Mouse (Mus musculus): ENCODE data around the gene Mark3.
"Not testable (repeated sequence)": the region's sequence is repeated elsewhere in the genome, so short reads cannot be mapped to it uniquely, and the experiment has no call there.

Gene Mark3

DNA sequence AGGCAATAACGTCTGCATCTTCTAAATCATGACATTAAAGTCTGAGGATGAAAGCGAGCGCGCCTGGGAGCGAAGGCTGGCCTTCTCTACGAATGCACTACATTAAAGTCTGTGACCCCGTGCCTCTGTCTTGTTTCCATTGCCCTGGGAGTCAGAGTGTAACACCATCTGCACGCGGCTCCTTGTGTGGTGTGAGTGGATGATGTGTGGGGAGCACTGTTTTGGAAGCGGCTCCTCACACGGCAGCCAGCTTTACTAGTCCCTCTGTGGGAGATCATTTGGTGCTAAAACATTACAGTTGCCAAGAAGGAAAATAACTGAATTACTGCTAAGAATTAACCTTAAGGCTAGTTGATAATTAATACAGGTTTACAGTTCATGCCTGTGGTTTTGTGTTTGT lies 81.4 kb downstream of the Mark3 start:
- no peak for DNase-seq

DNA sequence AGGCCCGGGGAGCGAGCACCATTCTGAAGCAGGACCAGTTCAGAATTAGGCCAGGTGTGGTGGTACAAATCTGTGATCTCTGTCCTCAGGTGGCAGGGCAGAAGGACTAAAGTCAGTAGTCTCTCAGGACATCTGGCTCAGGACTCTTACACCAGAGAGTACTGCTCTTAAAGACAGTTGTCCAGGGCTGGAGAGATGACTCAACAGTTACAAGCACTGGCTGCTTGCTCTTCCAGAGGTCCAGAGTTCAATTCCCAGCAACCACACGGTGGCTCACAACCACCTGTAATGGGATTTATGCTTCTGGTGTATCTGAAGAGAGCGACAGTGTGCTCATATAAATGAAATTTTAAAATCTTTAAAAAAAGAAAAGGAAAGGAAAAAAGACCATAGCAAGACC lies 85.0 kb downstream of the Mark3 start:
- DNase-seq = no peak

DNA sequence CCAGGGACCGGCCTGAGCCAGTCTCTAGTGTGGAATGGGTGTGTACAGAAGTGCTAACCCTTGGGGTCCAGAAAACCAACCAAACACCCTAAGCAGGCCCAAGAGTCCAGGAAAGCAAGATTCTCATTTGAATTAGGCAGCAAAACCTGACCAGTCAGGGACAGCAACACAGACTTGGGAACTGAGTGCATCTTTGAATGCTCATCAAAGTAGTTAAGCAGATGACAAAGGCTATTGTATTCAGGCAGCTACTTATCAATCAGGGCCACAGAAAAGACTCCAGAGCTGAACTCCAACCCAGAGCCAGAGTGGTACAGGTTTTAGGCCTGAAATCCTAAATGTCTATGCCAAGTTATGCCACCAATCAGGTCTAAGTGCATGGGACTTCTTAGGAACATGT lies 86.3 kb downstream of the Mark3 start:
- DNase-seq = no peak

DNA sequence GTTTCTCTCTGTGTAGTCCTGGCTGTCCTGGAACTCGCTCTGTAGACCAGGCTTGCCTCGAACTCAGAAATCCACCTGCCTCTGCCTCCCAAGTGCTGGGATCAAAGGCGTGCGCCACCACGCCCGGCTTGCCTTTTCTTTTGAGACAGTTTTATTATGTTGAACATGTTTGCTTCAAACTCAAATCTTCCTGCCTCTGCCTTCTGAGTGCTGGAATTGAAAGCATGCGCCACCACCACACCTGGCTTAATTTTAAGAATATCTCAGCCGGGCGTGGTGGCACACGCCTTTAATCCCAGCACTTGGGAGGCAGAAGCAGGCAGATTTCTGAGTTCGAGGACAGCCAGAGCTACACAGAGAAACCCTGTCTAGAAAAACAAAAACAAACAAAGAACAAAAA lies 87.2 kb downstream of the Mark3 start:
- DNase-seq = not testable (repeated sequence)

DNA sequence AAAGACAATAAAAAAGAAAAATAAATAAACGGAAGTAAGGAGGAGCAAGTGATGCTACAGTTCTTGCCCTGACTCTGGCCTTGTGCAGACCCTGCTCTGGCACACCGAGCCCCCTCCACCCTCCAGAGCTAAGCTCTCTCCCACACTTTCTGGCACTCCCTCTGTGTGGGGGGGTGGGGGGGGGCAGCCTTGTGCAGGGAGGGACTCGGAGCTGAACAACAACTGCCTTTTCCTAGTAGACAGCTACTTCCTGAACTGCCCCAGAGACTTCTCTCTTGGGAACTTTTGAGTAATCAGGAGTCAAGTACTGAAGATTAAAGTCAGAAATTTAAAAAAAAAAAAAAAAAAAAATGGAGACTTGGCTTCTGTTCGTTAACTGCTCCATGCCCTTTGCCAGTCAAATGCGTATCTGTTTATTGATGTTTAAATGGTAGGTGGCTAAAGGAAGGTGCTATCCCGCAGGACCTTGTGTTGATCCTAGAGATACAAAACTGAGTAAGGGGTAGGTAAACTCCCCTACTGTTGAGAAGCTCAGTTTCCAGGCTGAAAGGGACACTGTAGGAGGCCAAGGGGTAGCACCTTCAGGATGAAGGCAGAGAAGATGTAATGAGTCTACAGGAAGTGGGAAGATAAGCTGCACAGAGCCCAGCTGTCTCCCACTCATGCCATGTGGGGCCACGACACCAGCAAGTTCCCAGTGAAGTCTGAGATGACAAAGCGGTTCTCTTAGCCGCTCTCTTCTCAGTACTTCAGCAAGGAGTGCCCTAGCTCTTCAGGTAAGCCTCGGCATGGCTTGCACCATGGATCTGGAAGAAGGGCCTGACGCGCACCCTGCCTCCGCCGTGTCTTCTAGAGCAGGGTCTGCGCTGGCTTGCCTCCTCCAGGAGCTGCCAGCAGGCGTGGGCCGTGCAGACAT lies 89.2 kb downstream of the Mark3 start:
- DNase-seq = no peak

DNA sequence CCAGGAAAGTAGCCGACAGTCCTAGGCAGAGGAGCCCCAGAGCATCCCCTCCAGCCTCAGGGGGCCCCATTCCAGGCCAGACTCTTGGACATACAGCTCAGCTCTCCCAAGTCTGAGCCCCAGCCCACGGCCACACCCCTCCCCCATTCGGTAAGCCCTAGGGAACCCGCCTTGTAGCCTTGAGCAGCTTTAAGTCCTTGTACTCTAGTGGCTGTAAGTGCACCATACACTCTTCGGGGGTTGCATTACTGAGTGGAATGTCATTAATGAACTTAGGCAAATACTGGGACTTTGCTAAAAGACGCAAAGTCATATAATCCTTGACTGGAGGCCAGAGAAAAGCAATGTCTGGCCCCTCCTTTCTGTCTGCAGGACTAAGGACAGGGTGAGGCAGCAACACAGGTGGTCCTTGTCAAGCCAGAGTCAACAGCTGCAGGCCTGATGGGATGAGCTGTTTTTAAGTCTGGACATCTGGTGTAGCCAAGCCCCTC lies 89.9 kb downstream of the Mark3 start:
- DNase-seq = no peak

DNA sequence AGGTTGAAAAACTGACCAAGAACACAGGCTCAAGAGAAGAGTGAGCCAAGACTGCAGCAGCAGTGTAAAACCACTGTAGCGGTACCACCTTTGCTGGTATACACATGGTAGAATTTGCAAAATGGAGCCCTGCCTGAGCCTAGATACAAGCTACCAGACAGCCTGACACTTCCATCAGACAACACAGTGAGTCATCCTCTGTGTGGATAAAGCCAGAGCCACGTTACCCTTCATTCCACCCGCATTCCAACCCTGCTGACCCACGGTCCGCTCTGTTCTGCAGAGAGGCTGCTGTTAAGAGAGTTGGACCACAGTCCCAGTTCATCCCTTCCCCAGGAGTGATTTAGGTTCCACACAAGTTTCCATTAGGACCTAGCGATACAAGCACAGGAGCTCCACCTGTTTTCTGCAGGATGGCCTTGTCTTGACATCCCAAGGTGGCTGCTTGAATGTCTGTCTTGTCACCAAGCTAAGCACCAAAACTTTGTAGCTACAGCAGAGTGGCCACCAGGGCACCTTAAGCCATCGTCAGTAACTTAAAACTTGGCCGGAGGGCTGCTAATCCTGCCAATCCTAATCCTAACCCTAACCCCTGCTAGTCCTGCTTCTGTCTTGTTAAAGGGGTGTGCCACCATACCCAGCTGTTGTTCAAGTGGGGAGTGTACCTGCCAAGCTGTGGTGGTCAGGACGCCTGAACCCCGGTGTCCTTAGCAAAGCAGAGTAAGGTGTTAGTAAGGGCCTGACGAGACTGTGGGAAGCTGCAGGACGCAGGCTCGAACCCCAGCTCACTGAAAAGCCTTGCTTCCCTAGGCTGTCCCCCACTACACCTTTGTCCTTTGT lies 90.9 kb downstream of the Mark3 start:
- no peak for DNase-seq

DNA sequence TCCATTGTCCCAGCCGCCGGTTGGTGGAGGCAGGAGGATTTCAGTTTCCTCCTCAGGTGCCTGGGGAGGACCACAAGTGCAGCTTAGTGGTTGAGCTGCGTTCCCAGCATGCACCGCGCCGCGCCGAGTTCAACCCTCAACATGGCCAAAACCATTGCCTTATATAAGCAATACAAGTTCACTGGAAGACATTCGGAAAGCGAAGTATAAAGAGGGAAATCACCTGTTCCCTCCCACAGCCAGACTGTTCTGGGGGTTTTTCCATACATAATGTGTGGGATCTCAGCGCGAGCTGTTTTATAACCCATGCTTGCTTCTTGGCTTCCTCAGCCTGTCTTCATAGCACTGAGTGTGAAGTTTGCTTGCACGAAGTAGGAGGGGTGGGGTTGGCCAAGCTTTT lies 92.1 kb downstream of the Mark3 start:
- peak; percentile 67 for DNase-seq

DNA sequence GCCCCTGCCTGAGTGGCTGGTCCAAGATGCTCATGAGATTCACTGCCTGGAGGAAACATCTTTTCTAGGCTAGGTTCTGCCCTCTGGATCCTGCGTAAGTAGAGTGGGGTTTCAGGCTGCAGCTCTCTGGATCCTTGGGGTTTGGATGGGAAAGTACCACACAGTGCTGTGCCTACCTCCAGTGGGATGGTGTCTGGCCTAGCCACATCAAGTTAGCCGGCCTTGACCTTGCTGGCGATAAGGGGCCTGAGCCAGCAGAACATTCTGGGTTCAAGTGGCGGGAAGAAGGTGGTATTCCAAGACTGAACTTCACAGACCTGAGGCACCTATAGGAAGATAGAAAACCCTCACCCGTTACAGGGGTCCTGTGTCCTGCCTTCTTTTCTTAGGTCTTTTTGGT lies 93.1 kb downstream of the Mark3 start:
- DNase-seq = no peak

DNA sequence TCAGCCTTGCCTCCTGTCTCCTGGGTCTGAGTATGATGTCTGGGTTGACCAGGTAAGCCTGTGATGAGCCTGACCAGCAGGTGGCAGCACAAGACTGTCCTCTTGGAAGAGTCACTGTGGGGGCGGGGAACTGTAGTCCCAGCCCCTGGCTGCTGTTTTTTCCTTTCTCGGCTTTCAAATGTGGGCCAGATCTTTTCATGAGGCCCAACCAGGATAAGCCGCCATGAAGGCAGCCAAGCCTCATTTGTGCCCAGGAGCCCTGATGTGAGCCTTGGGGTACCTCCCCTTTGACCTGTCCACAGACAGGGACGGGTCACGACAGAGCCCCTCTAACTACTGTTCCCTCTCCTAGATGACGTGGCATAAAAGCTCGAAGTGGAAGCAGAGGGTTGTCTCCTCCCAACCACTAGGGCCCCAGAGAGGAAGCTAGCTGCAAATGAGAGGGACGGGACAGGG lies 94.2 kb downstream of the Mark3 start:
- DNase-seq = peak; percentile 95

DNA sequence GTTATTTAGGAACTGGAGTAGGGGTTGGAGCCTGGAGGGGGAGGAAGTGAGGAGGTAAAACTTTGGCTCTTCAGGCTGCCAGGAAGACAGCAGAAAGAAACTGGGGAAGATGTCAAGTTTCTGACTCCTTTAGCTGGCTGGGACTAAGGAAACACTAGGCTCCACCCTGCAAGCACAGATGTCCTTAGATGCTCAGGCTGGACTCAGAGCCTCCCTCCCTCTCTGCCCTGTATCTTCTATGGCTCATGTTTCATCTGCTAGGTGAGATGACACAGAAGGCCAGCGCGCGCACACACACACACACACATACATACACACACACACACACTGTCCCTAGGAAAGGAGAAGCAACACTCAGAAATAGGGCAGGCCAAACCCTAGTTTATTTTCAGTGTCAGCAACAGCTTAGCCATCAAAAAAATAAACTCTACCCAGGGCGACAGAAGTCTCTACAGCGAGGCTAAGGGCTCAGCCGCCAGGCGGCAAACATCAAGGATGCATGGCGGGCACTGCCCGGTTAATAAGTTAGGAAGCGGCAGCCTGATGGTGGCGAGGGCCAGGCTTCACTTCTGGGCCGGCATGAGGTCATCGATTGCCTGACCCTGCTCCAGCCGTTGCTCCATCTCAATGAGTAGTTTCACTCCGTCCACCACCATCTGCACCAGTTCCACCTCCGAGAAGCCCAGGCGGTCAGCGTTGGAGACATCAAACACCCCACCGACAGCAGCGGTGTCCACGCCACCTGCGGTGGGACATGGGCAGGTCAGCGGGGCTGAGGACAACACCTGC lies 94.9 kb downstream of the Mark3 start:
- peak; percentile 61 for DNase-seq

DNA sequence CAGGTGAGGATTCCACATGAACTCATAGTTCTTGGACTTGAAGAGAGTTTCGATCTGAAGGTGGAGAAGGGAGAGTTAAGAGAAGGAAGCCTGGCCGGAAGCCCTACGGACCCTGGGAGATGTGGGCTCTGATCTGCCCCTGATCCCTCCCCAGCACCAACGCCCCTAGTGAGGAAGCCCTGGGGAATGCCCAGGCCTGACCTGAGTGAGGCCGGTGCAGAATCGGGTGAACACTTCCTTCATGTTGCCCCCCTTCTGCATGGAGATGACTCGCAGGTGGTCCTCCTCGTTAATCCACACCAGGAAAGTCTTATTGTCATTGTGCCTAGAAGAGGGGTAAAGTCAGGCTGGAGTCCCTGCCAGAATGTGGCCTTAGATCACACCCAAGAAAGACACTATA lies 95.6 kb downstream of the Mark3 start:
- DNase-seq = no peak

DNA sequence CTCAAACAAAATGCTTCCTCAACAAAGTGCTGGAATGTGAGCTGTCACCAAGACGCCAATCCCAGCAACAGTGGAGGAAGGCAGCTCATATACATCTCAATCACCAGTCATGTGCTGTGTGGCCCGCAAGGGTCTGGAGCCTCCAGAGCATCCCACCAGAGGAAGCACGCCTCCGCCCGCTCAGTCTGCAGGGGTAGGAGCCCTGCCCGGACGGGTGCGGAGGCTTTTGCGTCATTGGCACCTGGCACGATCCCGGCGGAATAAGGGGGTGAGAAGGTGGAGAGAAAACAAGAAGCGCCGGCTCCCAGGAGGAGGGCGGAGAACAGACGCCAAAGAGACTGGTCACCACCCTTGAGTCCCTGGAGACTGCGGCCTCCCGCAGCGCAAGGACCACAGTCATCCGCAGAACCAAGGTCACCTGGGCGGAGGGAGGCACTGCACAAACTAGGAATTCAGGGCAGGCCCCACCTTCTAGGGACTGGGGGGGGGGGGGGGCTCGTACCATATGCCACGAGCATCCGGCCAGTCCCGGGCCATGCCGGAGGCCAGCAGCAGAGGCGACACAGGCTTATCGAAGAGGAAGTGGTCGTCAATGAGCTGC lies 96.1 kb downstream of the Mark3 start:
- peak; percentile 54 for DNase-seq

DNA sequence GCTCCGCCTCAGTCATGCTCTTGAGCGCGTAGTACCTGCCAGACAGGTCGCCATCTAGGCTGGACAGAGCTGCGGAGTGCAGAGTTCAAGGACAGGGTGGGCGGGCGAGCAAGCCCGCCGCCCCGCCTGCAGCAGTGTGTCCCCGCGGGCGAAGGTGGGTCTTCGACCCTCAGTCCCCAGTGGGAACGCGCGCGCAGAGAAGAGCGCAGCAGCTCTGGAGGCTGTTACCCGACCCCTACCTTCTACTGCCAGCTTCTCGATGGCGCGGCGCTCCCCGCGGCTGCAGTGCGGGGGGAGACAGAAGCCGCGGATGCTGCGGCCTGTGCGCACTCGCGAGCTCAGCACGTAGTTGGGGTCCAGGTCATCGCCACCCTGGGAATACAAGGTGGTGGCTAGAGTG lies 96.7 kb downstream of the Mark3 start:
- no peak for DNase-seq

DNA sequence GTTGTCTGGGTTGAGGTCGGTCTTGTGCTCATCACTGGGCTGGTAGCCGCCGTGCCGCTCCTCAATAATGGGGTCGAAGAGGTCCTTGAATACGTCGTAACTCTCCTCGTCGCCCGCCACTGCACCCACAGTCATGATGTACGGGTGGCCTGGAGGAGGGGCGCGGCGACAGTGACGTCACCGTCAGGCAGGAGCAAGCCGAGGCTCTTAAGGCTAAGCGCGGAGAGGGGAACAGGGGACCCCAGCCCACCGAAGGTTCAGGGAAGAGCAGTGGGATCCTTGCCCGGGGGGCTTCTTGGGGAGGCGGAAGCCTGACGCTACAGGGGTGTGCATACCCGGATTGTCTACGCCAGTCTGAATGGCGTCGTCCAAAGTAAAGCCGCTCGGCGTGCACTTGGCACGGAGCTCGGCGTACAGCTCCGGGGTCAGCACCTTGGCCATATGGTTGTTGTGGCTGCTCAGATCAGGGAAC lies 97.1 kb downstream of the Mark3 start:
- peak; percentile 84 for DNase-seq

DNA sequence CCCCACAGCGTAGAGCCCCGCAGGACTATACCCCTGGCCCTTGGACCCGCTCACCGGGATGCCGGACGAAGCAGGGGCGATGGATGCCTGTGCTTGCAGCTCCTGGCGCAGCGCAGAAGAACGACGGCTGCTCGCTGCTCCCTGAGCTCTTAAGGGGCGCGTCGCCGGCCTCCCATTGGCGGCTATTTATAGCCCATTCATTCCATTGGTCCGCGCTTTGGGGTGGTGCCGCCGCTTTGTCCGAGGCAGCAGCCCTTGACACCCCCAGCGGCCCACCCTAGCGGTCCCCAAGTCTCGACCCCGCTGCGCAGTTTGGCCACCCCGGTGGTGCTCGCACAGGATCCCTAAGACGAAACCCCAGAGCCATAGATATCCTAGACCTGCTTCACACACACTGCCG lies 97.9 kb downstream of the Mark3 start, which contains the start of gene Ckb:
Gene Ckb, minus strand, starts transcription at position 163 of the 400 bp plus-strand sequence.
- DNase-seq = peak; percentile 94

DNA sequence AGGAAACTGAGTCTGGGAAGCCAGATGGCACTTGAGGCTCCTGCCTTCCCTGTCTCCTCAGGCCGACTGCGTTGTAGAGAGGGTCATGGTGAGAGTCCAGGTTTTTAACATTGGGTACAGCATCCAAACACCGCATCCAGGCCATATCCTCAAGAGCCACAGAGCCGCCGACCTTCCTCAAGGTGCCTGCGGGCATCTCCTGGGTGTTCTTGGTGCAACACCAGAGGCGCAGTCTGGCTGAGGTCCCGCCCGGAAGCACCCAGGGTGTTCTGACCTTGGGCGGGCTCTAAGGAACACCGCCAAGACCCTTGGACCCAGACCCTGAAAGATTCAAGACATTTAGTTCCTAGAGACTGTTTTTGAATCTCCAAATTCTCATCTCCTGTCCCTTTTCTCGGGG lies 98.3 kb downstream of the Mark3 start:
- DNase-seq = no peak

DNA sequence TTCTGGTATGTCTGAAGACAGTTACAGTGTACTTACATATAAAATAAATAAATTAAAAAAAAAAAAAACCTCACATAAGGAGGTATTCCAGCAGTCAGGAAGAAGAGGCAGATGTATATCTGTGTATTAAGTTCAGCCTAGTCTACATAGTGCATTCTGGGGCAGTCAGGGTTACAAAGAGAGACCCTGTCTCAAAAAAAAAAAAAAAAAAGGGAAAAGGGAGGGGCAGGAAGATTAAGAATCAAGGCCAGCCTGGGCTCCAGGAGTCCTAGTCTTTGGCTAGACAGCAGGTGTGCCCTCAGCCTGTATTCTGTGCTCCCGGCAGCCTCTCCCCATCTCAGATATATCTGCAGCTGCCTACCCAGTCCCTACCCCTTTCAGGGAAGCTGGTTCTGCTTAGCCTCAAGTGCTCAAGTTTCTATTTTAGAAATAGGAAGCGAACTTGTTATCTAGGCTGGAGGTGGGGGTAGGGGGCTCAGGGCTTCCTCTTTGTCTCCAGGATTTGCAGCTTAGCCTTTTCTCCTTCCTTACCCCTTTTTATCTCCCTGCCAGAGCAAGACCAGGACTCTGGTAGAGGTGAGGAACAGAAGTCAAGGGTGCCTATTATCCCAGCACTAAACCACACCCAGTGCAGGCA lies 100.6 kb downstream of the Mark3 start:
- no peak for DNase-seq

DNA sequence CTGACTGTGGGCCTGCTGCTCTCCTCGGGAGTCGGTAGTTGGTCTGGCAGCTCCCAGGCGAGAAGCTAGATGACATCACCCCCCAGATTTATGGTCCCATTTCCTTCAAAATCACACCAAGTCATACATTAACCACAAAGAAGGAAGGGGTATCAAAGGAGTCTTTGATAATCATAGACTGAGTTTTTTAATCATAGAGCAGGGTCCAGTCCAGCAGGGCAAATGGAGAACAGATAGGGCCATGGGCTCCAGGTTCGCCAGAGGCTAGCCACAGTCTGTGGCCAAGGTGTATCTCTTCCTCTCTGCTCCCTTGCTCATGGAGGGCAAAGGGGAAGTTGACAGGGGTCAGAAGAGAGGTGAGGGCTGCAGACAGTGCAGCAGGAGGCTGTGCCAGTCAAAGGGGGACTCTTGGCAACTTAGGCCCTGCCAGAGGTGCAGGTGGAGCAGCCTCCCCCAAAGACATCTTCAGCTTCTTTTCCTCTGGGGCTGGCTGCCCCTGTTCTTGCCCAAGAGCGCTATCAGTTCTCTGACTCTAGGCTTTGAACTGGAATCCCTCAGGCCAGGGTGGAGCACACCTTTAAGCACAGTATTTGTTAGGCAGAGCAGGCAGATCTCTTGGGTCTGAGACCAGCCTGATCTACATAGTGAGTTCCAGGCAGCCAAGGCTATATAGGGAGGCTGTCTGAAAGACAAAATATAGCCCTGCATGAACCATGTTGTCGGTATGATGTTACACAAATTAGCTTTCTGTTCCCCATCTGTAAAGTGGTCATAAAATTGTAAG lies 101.7 kb downstream of the Mark3 start:
- DNase-seq = no peak

DNA sequence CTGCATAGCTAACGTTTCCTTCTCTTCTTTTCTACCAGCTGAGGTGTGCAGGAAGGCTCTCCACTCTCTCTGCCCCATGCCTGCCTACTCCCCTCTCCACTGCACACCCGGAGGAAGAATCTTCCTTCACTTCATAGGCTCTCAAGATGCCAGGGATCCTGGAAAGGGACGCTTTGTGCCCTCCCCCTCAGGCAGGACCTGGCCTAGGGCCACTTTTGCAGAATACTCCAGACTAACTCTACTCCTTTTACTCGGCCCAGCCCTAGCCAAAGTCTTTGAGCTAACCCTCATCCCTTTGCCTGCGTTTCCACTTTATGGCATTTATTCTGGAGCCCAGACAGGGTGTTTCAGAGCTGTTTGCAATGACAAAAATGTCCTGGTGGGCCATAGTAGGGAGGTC lies 103.1 kb downstream of the Mark3 start:
- no peak for DNase-seq
